Comparison of ENCODE assay signal across 8 mouse cellular contexts in genomic region chr7:44819391-44819790, GRCm38 (mm10). TPM values are rescaled to one million over a fixed set of nuclear protein-coding genes. Genes with fewer than 3 reads are reported as not detected.
A peak's percentile ranks its signal among the peaks of the same experiment; 100 is the strongest.
DNase-seq lines count a peak whose midpoint lies in the region; ATAC-seq and TF ChIP-seq lines count a peak whose summit lies in the region.

No protein-coding gene starts in this region.

- WGBS in hindbrain, postnatal 0 days, result 85% methylated on average over 2 of the region's 2 CpGs

- peak; percentile 1 for DNase-seq in thymus, postnatal 14 days
- no peak for DNase-seq in thymus, postnatal 36 days
- no peak for DNase-seq in hindbrain, postnatal 0 days (ENCODE audit: low spot score)
- DNase-seq in adipocyte (ENCODE audit: low spot score), result no peak
- DNase-seq in cerebellum, postnatal 14 days, result no peak

- H3K4me2 ChIP-seq in hindbrain, postnatal 0 days (ENCODE audit: low read depth, low read length), result peak overlapping the region; percentile 87
- peak overlapping the region; percentile 97 for H3K4me2 ChIP-seq in myocyte (ENCODE audit: low read depth)

- H3K27me3 ChIP-seq in erythroblast, embryonic 14.5 days (ENCODE audit: control insufficient read depth), result no peaks in the 10 kb centered on the region
- H3K27me3 ChIP-seq in hindbrain, postnatal 0 days (ENCODE audit: insufficient read depth, low read length), result no peaks in the 10 kb centered on the region
- no peaks in the 10 kb centered on the region for H3K27me3 ChIP-seq in myocyte (ENCODE audit: control insufficient read depth, insufficient read depth, insufficient read length)

- no peak for ATAC-seq in erythroblast, adult 5-6 weeks (replicated peaks; ENCODE audit: low FRiP score, poor library complexity, severe bottlenecking)
- no peak for ATAC-seq in hindbrain, postnatal 0 days

- no peak for TF ChIP-seq CTCF in hindbrain, postnatal 0 days (IDR thresholded peaks at IDR 0.05; ENCODE audit: low read depth)

- no peaks in the 10 kb centered on the region for H3K9me3 ChIP-seq in erythroblast, embryonic 14.5 days (ENCODE audit: control insufficient read depth, low read length)
- no peaks in the 10 kb centered on the region for H3K9me3 ChIP-seq in hindbrain, postnatal 0 days (ENCODE audit: low read length)

- peaks cover 88% of the 10 kb centered on the region for H3K4me1 ChIP-seq in erythroblast, embryonic 14.5 days (ENCODE audit: control insufficient read depth)
- H3K4me1 ChIP-seq in hindbrain, postnatal 0 days (ENCODE audit: insufficient read depth, low read length), result peaks cover 23% of the 10 kb centered on the region

- H3ac ChIP-seq in myocyte (ENCODE audit: control insufficient read depth, insufficient read length), result peak overlapping the region; percentile 41

- H3K4me3 ChIP-seq in erythroblast, embryonic 14.5 days (replicated peaks), result peak overlapping the region; percentile 95
- H3K4me3 ChIP-seq in hindbrain, postnatal 0 days (ENCODE audit: low read length), result no peak overlapping the region
- peak overlapping the region; percentile 94 for H3K4me3 ChIP-seq in myocyte

- H3K9ac ChIP-seq in hindbrain, postnatal 0 days (replicated peaks; ENCODE audit: low read length), result peak overlapping the region; percentile 37

- peaks cover 68% of the 10 kb centered on the region for H3K36me3 ChIP-seq in erythroblast, embryonic 14.5 days (ENCODE audit: control insufficient read depth)
- H3K36me3 ChIP-seq in hindbrain, postnatal 0 days (ENCODE audit: insufficient read depth, low read length), result no peaks in the 10 kb centered on the region
- H3K36me3 ChIP-seq in myocyte (ENCODE audit: control insufficient read depth, insufficient read depth), result peaks cover 4% of the 10 kb centered on the region

- H3K79me2 ChIP-seq in myocyte (ENCODE audit: control insufficient read depth, insufficient read depth), result peaks cover 92% of the 10 kb centered on the region

- no peak for TF ChIP-seq POLR2A in myocyte (IDR thresholded peaks at IDR 0.05; ENCODE audit: insufficient read length, low read depth)

- 0 out of 2 replicates have a peak overlapping the region, but pooled peaks have one; percentile 20 for H3K27ac ChIP-seq in hindbrain, postnatal 0 days

TF ChIP-seq in myocyte, 11 proteins besides CTCF, POLR2A, EP300 and RAD21:
- no peak for TF ChIP-seq POLR2AphosphoS2 (IDR thresholded peaks at IDR 0.05; ENCODE audit: insufficient read length, low read depth)
- no peak for TF ChIP-seq SRF (IDR thresholded peaks at IDR 0.05; ENCODE audit: control insufficient read depth, insufficient read length, low read depth)
- no peak for TF ChIP-seq USF1 (IDR thresholded peaks at IDR 0.05; ENCODE audit: low read depth)
- no peak for TF ChIP-seq E2F4 (IDR thresholded peaks at IDR 0.05; ENCODE audit: insufficient read depth)
TF ChIP-seq in myocyte: peak in this region for 0.

RNA-seq across cellular contexts. Expression of gene Atf5, which starts 2.9 kb away (rescaled TPM):
- polyA plus RNA-seq in erythroblast, embryonic 14.5 days (2012), result 9.7 and 12.0 TPM in 2 replicates
- total RNA-seq in erythroblast, adult 5-6 weeks (2015; ENCODE audit: low replicate concordance), result 1.3 and 1.9 TPM in 2 replicates
- 2.1 and 2.5 TPM in 2 replicates for total RNA-seq in erythroblast, adult 5-6 weeks (2017; ENCODE audit: low replicate concordance)
- 10.1 and 15.8 TPM in 2 replicates for total RNA-seq in hindbrain, postnatal 0 days (2014; rRNA removed)
- polyA plus RNA-seq in hindbrain, postnatal 0 days (2015; fragmentation: Nextera tagmentation; extraction: Ambion mirVana), result 4.1 and 4.4 TPM in 2 replicates
- polyA plus RNA-seq in myocyte (2012; fragmentation: generic; extraction: Trizol), result 939 TPM

RNA-seq across cellular contexts. Expression of gene Il4i1, which starts 3.2 kb away (rescaled TPM):
- 0.12 and 0.13 TPM in 2 replicates for polyA plus RNA-seq in erythroblast, embryonic 14.5 days (2012)
- total RNA-seq in erythroblast, adult 5-6 weeks (2015; ENCODE audit: low replicate concordance), result 0.84 TPM in 1 of 2 replicates, not detected in the other
- 0.09 TPM in 1 of 2 replicates, not detected in the other for total RNA-seq in erythroblast, adult 5-6 weeks (2017; ENCODE audit: low replicate concordance)
- total RNA-seq in hindbrain, postnatal 0 days (2014; rRNA removed), result 0.47 and 0.68 TPM in 2 replicates
- polyA plus RNA-seq in hindbrain, postnatal 0 days (2015; fragmentation: Nextera tagmentation; extraction: Ambion mirVana), result 0.52 and 0.58 TPM in 2 replicates
- 1.9 TPM for polyA plus RNA-seq in myocyte (2012; fragmentation: generic; extraction: Trizol)

RNA-seq across cellular contexts. Expression of gene Nup62, which starts 3.5 kb away (rescaled TPM):
- 6.9 and 10.5 TPM in 2 replicates for polyA plus RNA-seq in erythroblast, embryonic 14.5 days (2012)
- 10.4 and 14.4 TPM in 2 replicates for total RNA-seq in erythroblast, adult 5-6 weeks (2015; ENCODE audit: low replicate concordance)
- total RNA-seq in erythroblast, adult 5-6 weeks (2017; ENCODE audit: low replicate concordance), result 21.7 and 21.9 TPM in 2 replicates
- 67.0 and 69.0 TPM in 2 replicates for total RNA-seq in hindbrain, postnatal 0 days (2014; rRNA removed)
- polyA plus RNA-seq in hindbrain, postnatal 0 days (2015; fragmentation: Nextera tagmentation; extraction: Ambion mirVana), result 42.9 and 46.4 TPM in 2 replicates
- polyA plus RNA-seq in myocyte (2012; fragmentation: generic; extraction: Trizol), result 77.0 TPM

RNA-seq across cellular contexts. Expression of gene Akt1s1, which starts 29.4 kb away (rescaled TPM):
- 33.5 and 36.8 TPM in 2 replicates for polyA plus RNA-seq in erythroblast, embryonic 14.5 days (2012)
- 6.5 and 7.1 TPM in 2 replicates for total RNA-seq in erythroblast, adult 5-6 weeks (2015; ENCODE audit: low replicate concordance)
- 19.7 and 43.3 TPM in 2 replicates for total RNA-seq in erythroblast, adult 5-6 weeks (2017; ENCODE audit: low replicate concordance)
- 136 and 156 TPM in 2 replicates for total RNA-seq in hindbrain, postnatal 0 days (2014; rRNA removed)
- 94.3 and 95.4 TPM in 2 replicates for polyA plus RNA-seq in hindbrain, postnatal 0 days (2015; fragmentation: Nextera tagmentation; extraction: Ambion mirVana)
- 200 TPM for polyA plus RNA-seq in myocyte (2012; fragmentation: generic; extraction: Trizol)

RNA-seq across cellular contexts. Expression of gene Tbc1d17, which starts 29.5 kb away (rescaled TPM):
- 7.7 and 10.0 TPM in 2 replicates for polyA plus RNA-seq in erythroblast, embryonic 14.5 days (2012)
- total RNA-seq in erythroblast, adult 5-6 weeks (2015; ENCODE audit: low replicate concordance), result 15.8 and 21.3 TPM in 2 replicates
- total RNA-seq in erythroblast, adult 5-6 weeks (2017; ENCODE audit: low replicate concordance), result 33.6 and 77.5 TPM in 2 replicates
- total RNA-seq in hindbrain, postnatal 0 days (2014; rRNA removed), result 53.7 and 98.5 TPM in 2 replicates
- polyA plus RNA-seq in hindbrain, postnatal 0 days (2015; fragmentation: Nextera tagmentation; extraction: Ambion mirVana), result 103 and 106 TPM in 2 replicates
- 53.8 TPM for polyA plus RNA-seq in myocyte (2012; fragmentation: generic; extraction: Trizol)

Comparison
In these comparisons a context has a peak if more than half of its experiments do, and no peak if none do; other contexts are left out.
1. RNA of gene Atf5, which starts 2.9 kb away (polyA plus RNA-seq): 939 TPM in myocyte (single experiment); 9.7 to 12.0 TPM in erythroblast, embryonic 14.5 days and 4.1 to 4.4 TPM in hindbrain, postnatal 0 days; every median in the first group is over 10 times any median in the second.